Mouse (Mus musculus) B cell, adult 2 months (primary cell): ENCODE data around the gene Col20a1.

Experiments
- DNase-seq, 2 experiments: peaks; one replicate each; pipeline ENCODE4 v3.0.0; 2022

Gene Col20a1

GRCm38 (mm10) chr2:180986449-180986848 is at the start of gene Col20a1:
Col20a1 (plus strand) TSS chr2:180986535.
- DNase-seq, result no peak

GRCm38 (mm10) chr2:180940187-180940586 is 46.1 kb upstream of the Col20a1 start:
- DNase-seq, result no peak

DNA sequence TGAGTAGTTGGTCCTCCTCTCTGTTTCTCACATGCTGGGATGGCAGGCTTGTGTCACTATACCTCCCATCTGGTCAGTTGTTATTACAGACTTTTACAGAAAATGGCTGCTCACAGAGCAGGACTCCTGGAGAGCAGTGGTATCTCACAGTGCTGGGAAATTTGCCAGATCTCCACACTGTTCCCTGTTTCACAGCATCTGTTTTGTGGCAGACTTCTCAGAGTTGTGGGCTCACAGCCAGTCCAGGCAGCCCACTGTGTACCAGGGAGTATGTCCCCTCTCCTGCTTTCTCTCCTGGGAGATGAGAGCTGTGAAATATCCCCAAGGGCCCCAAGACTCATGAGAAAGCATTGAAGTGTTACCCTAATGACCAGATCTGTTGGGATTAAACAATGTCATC is 44.5 kb upstream of the Col20a1 start:
- DNase-seq, result no peak

DNA sequence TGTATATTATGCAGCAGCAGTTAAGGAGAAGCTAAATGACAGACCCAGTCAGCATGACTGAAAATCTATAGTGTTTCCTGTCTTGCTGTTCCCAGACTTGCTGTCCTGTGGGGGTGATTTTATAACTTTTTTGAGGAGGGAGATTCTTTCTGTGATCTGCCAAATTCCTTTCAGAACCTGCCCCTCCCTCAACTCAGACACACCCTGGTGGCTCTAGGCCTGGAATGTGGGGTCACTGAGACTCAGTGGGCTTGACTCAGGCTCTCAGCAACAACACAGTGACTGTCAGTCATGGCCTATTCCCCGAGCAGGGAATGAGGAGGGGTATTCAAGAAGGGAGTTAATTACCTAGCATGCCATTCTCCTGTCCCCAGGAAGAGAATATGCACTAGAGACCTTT is 36.4 kb upstream of the Col20a1 start:
- no peak for DNase-seq

DNA sequence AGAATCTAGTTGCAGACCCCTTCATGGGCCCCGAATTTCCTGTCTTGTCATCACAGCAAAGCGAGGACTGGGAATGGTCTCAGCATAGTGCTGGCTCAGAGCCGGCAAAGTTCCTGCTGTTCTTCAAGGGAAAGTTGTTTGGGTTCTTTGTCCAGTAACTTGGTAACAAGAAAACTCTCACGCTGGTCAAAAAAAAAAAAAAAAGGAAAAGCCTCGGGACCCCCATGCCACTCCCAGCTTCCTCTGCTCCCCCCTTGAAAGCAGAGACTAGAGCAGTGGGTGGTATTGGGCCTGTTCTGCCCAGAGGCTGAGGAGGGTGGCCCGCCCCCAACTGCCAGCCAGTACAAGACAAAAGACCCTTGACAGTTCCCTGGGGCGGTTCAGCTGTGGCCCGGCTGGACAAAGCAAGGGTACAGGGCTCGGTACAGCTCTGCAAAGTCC is 33.6 kb upstream of the Col20a1 start:
- DNase-seq, result no peak

DNA sequence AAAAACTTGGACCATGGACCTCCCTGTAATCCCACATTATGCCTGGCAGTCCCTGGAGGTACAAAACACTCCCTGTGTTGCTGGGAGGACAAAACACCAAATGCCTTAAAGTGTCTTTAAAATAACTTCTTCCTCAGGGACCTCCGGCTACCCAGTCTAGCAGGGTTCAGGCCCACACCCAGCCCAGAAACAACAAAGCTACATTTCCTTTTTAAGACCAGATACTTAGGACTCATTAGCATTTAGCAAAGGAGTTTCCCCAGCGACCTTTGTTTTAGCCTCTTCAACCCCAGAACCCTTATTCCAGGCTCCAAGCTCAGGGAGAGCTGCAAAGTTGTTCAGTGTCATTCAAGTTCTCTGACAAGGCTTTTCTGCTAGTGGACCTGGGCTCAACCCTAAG is 32.7 kb upstream of the Col20a1 start:
- no peak for DNase-seq

GRCm38 (mm10) chr2:180954061-180955047 is 32.0 kb upstream of the Col20a1 start, which contains the start of gene Nkain4:
Nkain4 (minus strand) TSS chr2:180954699.
- peak; percentile 9 to 18 for DNase-seq

- no peak for DNase-seq
Observed at GRCm38 (mm10) chr2:180959605-180960004, 26.7 kb upstream of the Col20a1 start.

DNA sequence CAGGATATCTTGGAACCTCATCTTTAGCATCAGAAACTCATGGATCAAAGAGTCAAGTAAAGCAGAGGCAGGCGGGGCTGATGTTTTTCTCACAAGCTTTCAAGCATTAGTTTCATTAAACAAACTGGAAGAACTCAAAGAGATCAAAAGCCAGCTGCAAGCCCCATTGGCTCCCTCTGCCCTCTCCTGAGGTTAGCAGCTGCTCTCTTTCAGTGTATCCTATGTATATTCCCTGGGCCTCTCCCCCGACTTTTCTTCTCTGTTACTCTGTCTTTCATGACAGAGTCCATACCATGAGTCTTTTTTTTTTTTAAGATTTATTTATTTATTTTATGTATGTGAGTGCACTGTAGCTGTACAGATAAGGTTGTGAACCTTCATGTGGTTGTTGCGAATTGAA is 26.1 kb upstream of the Col20a1 start:
- no peak for DNase-seq

DNA sequence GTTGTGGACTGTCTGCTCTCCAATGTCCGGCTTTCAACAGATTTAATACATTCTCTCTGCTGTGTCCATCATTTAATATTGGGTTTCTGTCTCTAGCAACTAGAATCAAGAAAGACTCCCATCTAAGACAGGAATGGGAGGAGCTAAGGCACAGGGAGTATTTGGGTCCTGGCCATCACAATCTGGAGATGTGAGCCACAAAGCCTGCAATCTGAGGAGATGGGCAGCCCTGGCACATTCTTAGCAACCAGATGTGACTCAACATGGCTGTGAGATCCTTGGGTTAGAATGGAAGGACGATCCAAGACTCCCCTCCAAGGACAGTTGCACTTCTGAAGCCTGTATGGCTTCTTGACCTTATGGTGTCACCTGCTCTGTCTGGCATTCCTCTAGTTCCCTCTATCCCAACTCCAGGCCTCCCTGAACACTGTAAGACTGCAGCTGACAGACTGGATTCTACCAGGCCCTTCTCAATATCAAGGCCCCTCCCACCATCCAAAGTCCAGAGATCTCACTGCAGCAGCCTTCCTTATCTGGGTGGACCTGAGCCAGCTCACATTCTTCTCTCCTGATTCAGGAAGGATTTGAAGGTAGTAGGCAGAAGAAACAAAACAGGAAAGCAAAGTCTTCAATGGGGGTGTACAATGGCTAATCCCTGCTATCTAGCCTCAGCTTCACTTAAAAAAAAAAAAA is 23.6 kb upstream of the Col20a1 start:
- DNase-seq, result no peak

- DNase-seq, result peak; percentile 78 to 79
Observed at GRCm38 (mm10) chr2:180963956-180964355, 22.4 kb upstream of the Col20a1 start.

GRCm38 (mm10) chr2:180966092-180966882 is 20.0 kb upstream of the Col20a1 start:
- DNase-seq, result peak; percentile 35 to 41

GRCm38 (mm10) chr2:180967010-180967763 is 19.1 kb upstream of the Col20a1 start, which contains the start of gene Arfgap1:
Arfgap1 (plus strand) TSS chr2:180967225.
- peak; percentile 88 for DNase-seq

GRCm38 (mm10) chr2:180981133-180981532 is 5.2 kb upstream of the Col20a1 start:
- DNase-seq, result no peak

DNA sequence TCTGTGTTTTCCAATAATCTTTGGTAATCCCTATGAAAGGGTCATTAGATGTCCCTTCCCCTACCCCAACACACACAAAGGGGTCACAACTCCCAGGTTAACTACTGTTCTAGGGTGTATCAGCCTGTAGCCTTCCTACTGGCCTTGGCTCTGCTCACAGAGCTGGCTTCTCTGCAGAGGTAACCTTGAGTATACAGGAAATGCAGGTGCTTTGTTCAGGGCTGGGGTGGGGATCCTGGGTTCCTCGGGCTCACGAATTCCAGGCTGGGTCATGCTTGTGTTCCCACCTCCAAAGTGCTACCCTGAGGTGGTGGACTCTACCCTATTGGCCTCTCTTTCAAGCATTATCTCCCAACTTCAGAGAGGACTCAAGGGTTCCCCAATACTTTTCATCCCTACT is 700 bp upstream of the Col20a1 start:
- no peak for DNase-seq

DNA sequence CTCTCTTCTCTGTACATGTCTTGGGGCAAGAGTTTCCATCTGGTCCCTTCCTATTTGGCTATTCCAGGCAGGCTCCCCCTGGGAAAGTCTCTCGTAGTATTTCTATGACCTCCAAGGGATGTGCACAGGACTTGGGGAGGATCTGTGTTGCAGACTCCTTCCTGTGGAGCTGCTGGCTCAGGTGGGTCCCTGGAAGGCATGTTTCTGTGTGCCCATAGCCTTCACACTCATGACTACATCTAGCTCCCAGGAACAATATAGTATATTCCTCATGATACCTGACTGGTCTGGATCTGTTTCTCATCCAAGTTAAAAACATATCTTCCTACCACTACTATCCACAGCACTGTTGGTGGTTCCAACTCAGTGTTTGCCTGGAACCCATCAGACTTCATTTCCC is 666 bp downstream of the Col20a1 start:
- no peak for DNase-seq

- DNase-seq, result no peak
Observed at GRCm38 (mm10) chr2:180987432-180988030, 1.2 kb downstream of the Col20a1 start.

DNA sequence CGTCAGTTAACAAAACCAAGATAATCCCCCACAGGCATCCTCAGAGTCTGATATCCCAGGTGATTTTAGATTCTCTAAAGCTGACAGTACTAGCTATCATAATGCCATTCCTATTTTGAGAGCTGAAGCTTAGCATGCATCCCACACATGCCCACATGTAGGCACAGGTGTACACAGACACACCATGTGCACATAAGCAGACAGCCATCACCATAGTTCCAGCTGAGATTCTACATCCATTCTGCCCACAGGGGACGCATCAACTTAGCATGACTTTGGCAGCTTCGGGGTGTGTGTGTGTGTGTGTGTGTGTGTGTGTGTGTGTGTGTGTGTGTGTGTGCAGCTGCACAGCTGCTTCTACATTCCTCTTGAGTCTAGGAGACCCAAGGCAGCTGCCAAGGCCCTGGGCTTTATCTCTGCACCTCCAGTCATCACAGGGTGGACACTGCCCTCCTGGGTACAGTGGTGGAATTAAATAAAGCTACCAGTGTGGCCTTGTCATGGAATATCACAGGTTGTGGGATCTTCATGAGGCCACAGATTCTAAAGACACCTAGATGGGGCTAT is 2.1 kb downstream of the Col20a1 start:
- no peak for DNase-seq

GRCm38 (mm10) chr2:180988948-180989347 is 2.6 kb downstream of the Col20a1 start:
- no peak for DNase-seq

- no peak for DNase-seq
Observed at GRCm38 (mm10) chr2:180990347-180990746, 4.0 kb downstream of the Col20a1 start.

- DNase-seq, result no peak
Observed at GRCm38 (mm10) chr2:180994360-180994759, 8.0 kb downstream of the Col20a1 start.
